Mouse (Mus musculus) thymus, postnatal 10 days (tissue): ENCODE results near the gene Sdccag8.

Source experiments
- DNase-seq, 2 experiments: peaks; one replicate each; pipeline ENCODE4 v3.0.0; 2021; ENCODE audit warnings: low spot score in 2 of 2

Sdccag8 gene

GRCm38 (mm10) chr1:176943126-176943525, 128.7 kb downstream of the Sdccag8 start:
- DNase-seq, result no peak

DNA sequence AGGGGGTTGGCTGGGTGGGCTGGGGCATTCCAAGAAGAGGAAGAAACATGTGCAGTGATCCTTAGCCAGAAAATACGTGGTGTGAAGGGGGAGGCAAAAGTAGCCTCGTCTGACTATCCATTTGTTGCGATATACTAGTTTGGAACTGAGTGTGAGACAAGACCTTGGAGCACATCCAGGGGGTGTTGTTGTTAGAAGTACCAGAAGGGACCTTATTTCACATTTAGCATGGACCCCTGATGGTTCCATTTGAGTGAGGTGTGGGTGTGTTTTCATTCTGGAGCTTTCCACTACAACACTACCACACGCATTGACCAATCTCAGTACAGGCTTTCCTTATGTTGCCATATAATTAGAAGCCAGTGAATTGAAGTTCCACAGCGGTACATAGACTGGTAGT, 129.5 kb downstream of the Sdccag8 start:
- no peak for DNase-seq

- peak in 1 of 2 experiments; percentile 37 for DNase-seq
Measured at GRCm38 (mm10) chr1:176944458-176945174, 130.2 kb downstream of the Sdccag8 start.

GRCm38 (mm10) chr1:176945175-176945540, 130.7 kb downstream of the Sdccag8 start:
- DNase-seq, result no peak

DNA sequence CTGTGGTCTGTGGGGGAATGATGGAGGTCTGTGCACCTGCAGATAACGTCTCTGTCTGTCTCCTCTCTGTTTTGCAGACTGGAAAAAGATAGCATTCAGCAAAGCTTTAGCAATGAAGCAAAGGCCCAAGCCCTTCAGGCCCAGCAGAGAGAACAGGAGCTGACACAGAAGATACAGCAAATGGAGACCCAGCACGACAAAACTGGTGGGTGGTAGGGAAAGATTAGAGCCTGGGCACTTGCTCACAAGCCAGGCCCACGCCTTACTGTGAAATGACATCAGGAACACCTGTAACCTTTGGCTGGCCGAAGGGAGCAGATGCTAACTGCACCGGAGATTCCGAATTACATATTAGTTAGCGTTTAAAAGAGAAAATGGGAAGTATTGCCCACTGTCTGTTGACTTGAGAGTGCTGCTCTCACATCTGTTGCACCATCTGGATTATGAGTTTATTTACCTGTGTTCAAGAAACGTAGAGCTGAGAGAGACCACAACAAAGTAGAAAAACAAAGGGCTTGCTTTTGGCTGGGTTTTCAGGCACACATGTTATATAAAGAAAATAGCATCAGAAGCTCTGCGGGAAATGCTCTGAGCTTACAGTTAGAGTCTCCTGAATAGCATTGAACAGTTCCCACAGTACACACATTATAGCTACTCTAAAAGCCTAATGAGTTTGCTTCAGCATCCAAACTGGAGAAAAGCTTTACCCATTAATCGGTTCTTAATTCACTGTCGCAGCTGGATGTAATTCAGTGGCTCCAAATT, 131.8 kb downstream of the Sdccag8 start:
- DNase-seq, result peak; percentile 56 to 60

DNA sequence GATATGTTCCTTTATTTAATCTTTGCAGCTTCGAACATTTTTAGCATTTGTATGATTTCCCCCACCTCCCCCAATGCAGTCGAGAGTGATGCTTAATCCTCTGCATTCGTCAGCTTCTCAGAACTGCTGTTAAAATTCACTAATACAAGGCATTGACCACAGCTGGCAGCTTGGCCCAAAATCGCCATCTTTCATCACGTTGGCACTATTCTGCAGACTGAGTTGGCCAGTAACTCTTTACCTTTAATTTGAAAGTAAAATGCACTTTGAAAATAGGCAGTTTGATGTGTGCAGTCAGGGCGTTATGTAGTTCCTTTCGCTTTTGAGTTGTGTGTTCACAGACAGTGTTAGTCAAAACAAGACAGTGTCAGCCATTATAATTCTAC, 132.3 kb downstream of the Sdccag8 start:
- DNase-seq, result no peak

GRCm38 (mm10) chr1:176948861-176949260, 134.4 kb downstream of the Sdccag8 start:
- DNase-seq, result no peak

DNA sequence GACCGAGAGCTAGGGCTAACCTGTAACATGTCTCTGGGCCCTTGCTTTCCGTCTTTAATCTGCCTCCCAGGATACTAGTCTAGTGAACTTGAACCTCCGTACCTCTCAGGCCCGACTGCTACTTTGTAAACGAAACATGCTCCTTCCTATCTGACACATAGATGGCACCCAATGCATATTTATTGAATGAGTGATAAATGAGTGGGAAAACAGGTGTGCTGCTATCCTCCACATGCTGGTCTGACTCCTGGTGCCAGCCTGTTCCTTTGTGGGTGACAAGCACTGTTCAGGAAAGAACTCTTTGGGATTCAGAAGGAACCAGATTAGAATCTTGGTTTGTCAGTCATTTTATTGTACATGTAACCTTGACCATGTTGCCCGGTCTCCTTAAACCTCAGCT, 134.9 kb downstream of the Sdccag8 start:
- no peak for DNase-seq

GRCm38 (mm10) chr1:176950061-176950460, 135.6 kb downstream of the Sdccag8 start:
- DNase-seq, result peak; percentile 59 to 72

DNA sequence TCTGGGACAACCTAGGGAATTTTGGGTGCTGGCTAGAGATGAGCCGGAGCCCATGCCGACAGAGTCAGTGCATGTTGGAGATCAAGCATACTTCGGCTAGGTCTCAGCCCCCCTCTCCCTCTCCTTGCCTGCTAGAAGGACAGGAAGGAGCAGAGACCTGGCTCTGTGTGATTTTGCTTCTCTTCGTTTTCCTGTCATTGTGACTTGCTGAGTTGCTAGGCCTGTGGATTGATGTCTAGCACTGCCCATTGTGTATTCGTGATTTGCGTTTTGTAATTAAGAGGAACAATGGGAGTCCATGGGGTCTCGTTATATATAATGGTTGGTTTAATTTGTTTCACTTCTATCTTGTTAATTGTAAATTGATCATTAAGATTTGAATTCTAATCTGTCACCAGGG, 137.4 kb downstream of the Sdccag8 start:
- no peak for DNase-seq

- DNase-seq, result no peak
Measured at GRCm38 (mm10) chr1:176958311-176958710, 143.9 kb downstream of the Sdccag8 start.

- DNase-seq, result no peak
Measured at GRCm38 (mm10) chr1:176961716-176962115, 147.3 kb downstream of the Sdccag8 start.

DNA sequence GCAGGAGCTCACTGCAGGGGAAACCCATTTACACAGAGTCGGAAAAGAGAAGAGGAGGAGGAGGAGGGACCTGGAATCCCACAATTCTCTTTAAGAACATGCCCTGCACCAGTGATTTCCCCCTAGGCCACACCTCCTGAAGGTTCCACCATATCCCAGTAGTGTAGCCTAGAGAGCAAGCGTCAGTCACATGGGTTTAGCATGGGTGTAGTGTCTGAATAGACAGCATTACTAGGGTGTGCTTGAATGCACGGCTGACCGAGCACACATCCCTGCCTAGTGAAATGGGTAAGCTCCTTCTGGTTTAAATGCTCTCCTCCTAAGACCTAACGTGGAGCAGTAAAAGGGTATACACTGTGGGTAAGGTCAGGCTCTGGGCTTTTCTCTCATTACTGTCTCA, 148.4 kb downstream of the Sdccag8 start:
- no peak for DNase-seq

GRCm38 (mm10) chr1:176967299-176967698, 152.8 kb downstream of the Sdccag8 start:
- DNase-seq, result no peak

DNA sequence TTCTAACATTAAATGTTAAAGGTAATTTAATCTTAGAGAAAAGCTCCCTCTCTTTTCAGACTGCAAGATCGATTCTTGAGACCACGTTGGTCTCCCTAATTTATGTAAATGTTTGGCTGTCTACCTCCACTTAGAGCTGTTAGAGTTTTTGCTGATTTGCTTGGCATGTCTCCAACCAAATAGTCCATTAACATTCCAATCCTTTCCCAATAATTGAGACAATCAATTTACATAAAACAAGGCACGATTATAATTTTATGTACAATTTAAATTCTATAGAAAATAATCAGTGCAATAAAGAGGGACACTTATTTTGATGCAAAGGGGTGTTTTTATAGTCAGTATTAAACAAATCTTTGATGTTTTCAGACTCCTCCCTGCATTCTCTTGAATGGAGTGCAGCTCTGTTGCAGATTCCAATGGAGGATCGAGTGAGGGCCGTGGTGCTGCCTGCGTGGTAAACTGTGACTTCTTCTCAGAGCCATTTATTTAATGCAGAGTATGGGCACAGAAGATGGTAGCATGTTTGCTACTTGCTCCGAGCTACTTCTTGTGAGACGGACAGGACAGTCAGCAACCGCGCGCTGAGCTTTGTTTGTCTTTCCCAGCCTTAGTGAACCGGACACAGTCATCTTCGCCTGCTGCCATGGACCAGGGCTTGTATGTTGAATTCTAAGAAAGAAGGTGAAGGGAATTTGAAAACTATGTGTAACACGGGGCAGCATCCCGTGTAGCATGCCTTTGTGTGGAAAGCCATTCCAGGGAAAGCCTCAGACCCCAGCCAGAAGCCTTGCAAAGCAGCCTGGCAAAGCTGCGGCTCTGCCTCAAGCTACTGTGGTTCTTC, 156.4 kb downstream of the Sdccag8 start:
- no peak for DNase-seq

DNA sequence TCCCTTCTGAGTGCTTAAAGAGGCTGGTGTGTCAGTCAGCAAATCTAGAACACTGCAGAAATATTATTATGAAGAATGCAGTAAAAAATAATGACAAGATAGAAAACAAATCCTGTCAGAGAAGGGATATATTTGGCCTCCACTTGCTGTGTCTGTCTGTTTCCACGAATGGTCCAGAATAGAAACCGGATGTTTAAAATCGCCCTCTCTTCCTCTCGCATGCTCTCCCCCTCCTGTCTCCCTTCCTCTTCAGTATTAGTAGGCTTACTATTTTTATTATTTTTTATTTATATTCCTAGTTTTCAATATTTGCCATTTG, 157.0 kb downstream of the Sdccag8 start:
- no peak for DNase-seq

DNA sequence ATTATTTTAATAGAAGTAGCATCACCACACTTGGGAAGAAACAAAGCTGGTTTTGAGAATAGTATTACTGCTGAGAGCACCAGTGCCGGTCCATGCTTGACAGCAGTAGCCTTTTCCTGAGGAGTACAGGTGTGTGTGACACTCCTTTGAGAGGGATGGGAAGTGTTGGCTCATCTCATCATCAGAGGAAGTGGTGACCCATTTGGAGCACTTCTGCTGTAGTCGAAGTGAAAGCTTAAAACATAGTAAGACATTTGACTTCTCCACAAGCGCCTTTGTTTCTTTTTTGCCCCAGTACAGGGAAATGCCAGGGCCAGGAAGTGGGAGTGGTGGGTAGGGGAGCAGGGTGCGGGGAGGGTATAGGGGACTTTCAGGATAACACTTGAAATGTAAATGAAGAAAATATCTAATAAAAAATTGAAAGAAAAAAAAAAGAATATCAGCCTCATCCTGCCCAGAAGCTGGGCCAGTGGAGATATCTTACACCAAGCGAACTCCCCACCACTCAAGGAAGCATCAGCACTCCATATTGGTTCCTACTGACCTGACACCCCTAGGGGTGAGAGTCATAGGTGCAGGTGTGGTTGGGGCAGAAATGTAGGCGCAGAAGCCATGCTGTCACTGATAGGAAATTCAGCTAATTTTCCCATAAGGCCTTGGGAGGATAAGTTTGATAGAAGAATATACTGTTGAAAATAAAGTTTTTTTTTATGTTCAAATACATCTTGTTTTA, 159.1 kb downstream of the Sdccag8 start:
- DNase-seq, result no peak

- no peak for DNase-seq
Measured at GRCm38 (mm10) chr1:176979235-176979634, 164.8 kb downstream of the Sdccag8 start.

DNA sequence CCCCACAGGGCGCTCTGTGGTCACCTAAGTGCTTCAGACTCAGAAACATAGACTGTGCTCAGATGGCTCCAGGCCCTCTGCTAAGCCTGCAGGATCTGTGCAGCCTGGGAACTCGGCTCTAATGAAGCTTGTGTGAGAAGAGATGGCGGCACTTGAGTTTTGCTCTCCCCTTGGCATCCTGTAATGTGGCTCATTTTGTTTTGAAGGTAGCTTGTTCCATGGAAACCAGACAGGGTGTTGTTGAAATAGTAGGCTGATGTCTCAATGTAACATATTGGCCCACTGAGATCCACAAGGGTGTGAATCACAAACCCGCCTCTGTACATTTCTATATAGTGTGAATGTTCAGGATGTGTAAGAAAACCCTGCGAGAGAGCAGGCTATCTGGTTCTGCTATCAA, 165.7 kb downstream of the Sdccag8 start:
- no peak for DNase-seq

DNA sequence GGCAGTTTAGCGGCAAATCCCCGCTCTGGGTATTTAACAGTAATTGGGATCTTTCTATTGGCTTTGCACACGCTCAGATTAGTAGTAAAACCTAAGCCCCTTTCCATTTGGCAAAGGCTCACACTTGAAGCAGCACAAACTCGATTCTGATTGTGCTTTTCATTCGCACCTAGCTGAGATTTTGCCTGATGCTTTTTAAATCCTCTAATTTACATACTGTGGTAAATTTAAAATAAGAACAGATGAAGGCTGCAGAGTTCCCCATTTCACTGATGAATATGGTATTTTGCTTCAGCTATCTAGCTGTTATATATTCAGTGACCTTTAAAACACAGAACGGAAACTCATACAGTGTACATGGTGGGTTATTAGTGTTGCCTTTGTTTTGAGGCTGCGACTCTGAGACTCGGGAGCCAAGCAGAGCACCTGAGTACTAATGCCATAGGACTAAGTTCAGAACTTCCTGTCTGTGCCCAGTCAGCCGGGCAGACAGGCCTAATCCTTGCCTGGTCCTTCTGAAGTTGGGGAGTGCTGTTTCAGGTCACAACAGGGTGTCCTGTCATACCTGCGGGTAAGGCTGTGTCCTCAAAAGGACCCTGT, 166.4 kb downstream of the Sdccag8 start:
- DNase-seq, result no peak

- no peak for DNase-seq
Measured at GRCm38 (mm10) chr1:176981511-176981910, 167.1 kb downstream of the Sdccag8 start.

DNA sequence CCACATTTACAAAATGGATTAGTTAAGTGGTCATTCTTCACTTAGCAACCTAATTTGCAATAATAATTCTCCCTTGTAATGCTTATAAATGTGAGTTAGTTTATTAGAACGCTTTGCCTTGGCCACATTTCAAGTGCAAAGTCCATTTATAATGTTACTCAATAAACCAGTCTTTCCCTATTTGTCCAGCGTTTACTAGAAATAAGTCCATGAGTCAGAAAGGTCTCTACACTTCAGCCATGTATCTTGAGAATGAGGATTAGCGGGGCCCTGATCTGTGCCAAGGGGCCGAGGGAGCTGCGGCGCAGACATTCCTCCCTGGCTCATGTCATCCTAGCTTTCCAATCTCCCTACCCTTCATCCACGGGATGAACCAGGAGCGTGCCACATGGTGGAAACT, 168.2 kb downstream of the Sdccag8 start:
- no peak for DNase-seq
